Mouse (Mus musculus) lung, postnatal 0 days (tissue): ENCODE data around the gene Fam196b.

Experiments
- CTCF ChIP-seq: IDR thresholded peaks from 2 replicates; pipeline ENCODE4 v1.5.1; 2016; ENCODE audit warnings: antibody characterized with exemption, mild to moderate bottlenecking
- EP300 ChIP-seq: IDR thresholded peaks from 2 replicates; pipeline ENCODE4 v1.6.1; 2016; ENCODE audit warnings: antibody characterized with exemption, mild to moderate bottlenecking, control low read depth

- TF ChIP-seq CTCF: no peak
- no peak for TF ChIP-seq EP300
These were observed 74.9 kb downstream of the Fam196b start for GRCm38 (mm10) chr11:34389261-34390116.
